Mouse (Mus musculus) bone marrow macrophage, adult 2 months (primary cell): ENCODE data around the gene Nktr.

Experiments used
- CTCF ChIP-seq: IDR thresholded peaks from 2 replicates; pipeline ENCODE4 v1.5.1; 2012; ENCODE audit warnings: low read depth, mild to moderate bottlenecking, low read length, moderate library complexity
- POLR2A ChIP-seq: IDR thresholded peaks from 2 replicates; pipeline ENCODE4 v1.6.1; 2012; ENCODE audit warnings: mild to moderate bottlenecking, low read depth, low read length, borderline replicate concordance

DNA sequence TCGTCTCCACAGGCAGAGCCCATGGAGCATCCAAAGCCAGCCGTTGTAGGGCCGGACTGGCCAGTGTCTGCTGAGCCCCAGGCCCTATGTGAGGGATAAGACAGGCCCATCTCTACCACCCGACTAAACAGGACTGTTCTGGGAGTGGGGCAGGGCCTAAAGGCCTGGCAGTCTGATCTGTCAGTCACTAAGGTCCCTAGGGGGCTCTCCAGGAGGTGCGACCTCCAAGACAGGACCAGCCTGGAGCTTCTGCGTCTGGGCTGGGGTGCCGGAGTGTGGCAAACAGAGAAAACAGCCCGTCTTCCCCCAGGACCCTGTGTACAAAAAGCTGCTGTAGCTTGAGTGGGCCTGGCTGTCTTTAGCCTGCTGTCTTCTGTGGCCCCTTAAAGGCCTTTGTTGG is 42.8 kb downstream of the Nktr start:
- no peak for TF ChIP-seq CTCF
- no peak for TF ChIP-seq POLR2A
